Mouse (Mus musculus): ENCODE measurements around the gene Tmem63a.

DNA sequence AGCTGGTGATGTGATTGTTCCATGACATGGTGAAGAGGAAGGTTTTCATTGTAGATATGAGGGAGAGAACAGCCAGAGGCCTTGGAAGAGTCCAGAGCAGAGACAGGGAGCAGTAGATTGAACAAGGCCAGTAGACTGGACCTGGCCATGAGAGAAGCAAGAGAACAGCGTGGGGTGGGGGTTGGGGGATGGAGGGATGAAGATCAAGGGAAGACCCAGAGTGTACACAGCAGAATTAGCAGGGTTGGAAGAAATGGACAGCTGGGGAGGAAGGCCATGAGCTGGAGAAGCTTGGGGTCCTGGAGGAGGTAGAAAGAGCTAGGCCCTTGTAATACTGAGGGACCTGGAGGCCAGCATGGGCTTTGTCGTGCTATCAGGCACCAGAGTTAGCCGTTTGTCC lies 70.3 kb downstream of the Tmem63a start:
- no peak for TF ChIP-seq CTCF (IDR thresholded peaks at IDR 0.05; ENCODE audit: control insufficient read depth, insufficient read depth, insufficient read length)
- no peak for TF ChIP-seq CEBPB (IDR thresholded peaks at IDR 0.05; ENCODE audit: low read depth)
- TF ChIP-seq MYOG (IDR thresholded peaks at IDR 0.05; ENCODE audit: control insufficient read depth, extremely low read depth, insufficient read length), result no peak

Data from C2C12 (cell line).